Mouse (Mus musculus): ENCODE measurements at regions not wholly inside any gene's neighbourhood (a gene's known extent, or its start where the extent isn't known, plus 50 kb on each side); places are given as distances from the start of the nearest gene placed in this dataset.

DNA sequence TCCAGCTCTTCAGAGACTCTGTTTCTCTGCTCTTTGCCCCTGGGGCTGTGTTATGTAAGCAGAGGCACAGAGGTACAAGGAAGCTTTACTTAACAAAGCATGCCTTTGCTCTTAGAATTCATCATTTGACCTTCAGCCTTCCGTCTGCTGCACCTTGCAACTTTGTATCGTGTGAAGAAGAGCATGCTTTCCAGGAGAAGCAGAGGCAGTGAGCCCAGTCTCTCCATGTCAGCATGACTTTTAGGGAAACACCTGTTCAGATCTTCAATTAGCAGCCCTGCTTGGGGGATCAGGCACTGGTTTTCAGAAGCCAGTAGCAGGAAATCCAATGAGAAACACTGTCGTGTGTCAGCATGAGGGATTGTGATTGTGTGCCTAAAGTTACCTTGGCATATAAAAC, 226.7 kb downstream of the Abcc12 start:
- no peak for DNase-seq

DNA sequence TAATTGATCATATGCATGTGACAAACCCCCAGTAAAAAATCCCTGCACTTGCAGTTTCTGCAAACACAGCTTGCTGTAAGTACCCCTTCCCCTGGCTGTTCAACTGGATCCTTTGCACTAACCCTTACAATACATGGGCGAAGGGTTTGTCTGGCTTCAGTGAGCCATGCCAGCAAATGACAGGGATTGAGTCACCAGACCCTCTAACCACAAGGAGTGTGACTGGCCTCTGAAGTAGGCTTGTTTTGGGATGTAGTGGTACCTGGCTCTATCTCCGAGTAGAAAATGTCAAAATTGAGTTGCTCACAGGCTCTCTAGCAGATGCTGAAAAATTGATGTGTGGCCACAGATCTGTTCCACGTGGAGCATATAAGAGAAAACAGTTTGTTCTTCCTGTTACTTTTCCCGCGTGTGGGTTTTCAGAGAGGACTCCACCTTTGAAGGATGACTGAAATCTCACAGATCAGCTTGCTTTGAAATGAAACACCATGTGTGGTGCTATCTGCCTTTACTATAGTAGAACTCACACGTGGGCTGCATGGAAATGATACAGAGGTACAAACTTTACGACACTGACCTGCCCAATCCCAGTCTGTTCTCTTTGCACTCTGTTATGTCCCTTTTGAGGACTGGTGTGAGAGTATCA, 228.8 kb downstream of the Abcc12 start:
- DNase-seq = no peak

DNA sequence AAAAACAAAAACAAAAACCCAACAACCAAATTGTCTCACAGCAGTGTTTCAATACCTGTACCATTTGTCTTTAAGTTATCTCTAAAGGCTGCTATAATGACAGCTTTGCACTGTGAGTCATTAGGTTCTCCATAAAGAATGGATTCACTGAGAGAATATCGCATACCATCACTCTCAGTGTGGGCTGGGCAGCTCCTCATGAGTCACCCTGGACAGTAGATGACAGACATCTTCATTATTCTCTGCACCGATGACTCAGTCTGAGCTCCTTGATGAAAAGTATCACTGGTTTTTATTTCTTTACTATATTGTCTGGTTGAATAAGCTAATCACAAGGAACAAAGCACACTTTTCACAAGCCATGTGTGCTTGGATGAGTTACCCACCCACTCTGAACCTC, 230.4 kb downstream of the Abcc12 start:
- DNase-seq = no peak

DNA sequence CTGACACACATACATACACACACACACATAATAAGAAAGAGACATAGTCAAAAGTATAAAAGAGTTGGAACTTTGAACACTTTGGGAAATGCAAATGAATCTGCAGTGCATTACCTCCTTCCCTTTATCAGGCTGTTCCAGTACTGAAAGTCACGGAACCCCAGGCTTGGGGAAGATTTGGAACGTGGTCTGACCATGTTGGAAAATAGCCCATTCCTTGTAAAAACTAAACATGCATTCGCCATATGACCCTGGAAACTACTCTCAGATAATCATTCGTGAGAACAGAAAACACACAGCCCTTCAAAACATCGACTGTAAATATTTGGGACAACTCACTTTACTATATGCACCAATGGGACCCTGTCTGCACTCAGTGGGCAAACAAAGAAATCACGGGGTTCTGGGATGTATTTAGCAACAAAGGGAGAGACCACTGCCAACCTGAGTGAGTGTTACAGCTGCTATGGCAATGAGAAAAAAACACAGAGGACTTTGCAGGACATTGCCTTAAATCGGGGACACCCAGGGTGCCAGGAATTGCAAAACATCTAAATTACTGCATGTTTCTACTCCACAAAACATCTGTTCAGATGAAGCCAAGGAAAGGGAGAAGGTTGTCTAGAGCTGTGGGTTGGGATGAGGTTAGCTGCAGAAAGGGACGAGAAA, 238.3 kb downstream of the Abcc12 start:
- peak in 1 of 2 experiments; percentile 3 for DNase-seq

DNA sequence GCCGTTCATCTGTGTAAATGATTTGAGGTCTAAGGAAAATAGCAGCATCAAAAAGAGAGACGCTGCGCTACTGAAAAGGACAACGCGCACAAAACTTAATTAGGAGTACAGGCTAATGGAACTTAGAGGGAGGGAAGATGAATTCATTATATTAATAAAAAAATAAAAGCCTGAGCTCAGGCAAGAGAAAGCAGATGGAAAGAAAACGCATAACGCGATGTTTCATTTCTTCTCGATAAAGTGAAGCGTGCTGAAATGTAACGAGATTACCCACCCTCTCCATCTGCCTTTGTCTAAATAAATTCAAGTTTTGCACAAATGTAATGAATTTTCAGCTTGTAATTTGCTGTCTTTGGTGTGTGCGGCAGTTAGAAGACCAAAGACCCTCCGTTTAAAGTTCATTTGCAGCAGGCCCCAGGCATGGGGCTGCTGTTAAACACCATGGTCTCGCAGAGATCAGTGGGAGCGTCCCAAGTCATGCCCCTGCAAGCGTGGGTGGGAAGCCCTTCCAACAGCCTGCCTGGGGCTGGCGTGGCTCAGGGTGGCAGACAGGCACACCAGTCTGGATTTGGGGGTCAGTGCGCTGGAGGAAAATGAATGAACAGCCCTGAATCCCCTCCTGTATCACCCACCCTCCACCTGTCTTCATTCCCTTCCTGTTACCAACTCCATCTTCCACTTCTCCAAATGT, 241.8 kb downstream of the Abcc12 start:
- no peak for DNase-seq

DNA sequence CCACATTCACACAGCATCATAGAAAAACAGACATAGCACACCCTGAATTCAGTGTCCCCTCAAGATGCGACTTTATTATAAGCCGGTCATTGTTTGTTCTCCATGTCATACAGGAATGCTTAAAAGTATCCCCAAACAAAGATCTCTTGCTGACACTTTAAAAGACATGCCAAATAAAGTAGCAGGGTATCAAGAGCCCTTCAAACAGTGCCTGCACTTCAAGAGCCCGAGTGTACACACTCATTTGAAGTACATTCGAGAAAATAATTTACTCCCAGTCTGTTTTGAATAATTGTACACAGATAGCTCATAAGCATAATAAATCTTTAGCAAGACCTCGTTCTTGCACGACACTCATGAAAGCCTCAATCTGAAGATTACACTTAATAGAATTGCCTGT, 249.1 kb downstream of the Abcc12 start:
- DNase-seq = no peak

DNA sequence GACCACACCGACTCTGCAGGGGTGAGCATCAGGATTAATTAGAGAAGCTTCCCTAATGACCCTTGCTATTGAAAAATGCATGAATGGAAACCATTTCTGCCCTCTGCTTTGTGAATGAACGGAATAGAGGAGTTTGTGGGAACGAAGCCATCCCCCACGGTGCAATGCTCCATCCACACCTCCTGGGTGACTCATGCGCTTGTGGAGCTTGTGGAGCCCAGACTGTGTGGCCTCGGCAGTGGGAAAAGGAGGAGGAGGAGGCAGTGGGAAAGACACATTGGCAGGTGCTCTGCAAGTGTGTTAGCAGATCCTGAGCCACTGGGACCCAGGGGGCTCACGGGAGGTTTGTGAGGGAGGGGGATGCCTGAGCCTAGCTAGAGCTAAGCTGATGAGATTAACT, 251.9 kb downstream of the Abcc12 start:
- DNase-seq = no peak

DNA sequence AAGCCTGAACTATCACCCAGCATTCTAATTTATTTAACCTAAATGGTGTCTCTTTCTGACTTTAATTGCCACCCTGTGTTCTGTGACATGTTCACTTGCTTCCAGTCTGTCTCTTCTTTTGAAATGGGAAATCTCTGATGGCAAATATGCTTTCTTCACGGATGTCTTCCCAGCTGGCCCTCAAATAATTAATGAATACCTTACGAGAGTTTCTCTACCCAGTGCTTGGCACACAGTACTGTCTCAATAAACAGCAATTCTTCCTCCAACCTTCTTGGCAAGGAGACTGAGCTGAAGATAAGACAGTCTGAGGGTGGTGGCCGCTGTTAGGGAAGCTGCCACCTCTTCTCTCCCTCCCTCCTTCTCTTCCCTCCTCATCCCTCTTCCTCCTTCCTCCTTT, 252.5 kb downstream of the Abcc12 start:
- DNase-seq = no peak

DNA sequence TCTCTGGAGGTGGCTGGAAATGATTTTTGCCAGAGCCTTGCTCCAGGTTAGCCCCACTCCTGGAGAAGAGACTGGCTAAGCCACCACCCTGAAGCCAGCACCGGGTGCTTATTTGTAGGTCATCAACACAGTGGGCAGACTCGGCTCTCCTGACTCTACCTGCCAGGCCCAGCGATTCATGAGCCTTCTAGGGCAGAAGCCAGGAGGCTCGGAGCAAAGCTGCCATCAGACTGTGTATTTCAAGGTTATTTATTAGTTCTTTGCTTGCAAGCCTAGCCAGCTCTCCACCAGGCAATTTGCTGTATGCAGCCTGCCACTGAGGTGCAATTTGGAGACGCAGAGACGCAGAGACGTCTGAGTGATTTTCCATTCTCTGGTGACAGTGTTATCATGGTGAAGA, 255.4 kb downstream of the Abcc12 start:
- no peak for DNase-seq

DNA sequence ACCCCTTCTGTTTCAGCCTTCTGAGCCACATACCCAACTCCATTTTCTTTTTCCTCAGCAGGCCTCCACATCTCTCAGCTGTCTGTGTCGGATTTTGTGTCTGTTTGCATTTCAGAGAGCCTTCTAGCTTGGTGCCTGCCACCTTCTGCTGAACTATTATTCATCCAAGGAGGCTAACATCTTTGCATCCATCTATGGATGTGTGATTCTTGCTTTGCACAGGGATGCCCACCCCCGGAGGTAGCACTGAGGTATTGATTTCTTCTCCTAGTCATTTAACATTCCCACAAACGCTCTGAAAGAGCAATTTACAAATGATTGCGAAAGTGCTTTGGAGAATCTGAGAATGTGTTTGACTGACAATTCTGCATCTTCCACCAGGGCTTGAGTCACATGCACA, 255.9 kb downstream of the Abcc12 start:
- no peak for DNase-seq

DNA sequence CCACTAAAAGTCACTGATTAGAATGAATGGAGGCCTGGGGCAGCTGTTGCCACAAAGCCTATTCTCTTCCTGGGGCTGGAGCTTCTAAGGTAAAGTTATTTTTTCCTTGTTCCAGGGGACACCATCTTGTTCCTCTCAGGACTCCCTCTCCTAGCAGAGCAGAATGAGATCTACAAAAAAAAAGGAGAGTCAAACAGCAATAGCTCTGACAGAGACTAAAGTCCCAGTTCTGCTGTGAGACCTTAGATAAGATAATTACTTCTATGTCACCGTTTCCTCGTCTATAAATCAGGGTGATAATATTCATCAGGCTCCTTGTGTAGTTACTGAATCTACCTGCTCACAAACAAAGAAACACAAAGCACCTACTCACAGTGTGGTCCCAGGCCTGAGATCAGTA, 256.7 kb downstream of the Abcc12 start:
- no peak for DNase-seq

DNA sequence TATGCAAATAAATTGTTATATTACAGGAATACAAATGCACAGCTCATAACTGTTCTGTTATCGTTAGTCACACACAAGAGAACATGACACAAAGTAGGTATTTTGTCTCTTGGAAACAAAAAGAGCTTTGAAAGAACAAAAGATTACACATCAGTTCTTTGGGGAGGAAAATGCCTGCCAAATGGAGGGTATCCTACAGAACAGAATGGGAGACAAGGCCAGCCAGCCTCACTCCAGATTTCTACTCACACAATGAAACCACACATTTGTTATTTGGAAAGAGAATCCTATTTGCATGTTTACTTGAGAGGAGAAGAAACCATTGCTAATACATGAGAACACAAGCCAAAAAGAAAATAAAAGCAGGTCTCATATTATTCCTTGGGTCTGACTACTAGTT, 258.0 kb downstream of the Abcc12 start:
- DNase-seq = no peak

DNA sequence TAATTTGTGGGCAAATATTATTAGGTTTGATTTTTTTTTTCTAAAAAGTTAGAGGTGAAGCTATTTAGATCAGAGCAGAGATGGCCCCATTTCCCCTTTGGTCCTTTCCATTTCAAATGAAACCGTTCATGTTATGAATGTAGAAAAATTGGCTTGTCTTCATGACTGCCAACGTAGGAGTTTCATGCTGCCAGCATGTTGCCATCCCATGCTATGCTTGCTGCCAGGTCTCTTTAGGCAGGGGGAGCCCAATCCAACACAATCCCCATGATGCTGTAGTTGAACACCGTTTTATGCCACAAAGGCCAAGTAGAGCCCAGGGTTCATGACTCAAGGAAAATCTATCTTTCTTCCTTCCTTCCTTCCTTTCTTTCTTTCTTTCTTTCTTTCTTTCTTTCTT, 259.5 kb downstream of the Abcc12 start:
- no peak for DNase-seq

DNA sequence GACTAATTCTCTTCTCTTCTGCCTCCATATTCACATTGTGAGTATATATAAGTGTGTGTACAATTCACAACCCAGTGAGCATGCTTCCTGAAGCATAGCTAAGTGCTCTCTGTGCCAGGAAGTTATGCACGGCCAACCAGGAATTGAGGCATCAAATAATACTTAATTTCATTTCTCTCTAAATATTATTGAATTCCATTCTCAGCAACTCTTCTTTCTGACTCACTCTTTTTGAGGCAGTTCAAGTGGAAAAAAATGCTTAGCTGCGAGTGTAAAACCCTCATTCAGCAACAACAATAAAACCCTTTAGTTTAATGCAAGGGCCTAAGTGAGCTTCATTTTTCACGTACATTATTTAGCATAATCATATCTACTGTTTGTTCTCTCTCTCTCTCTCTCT, 262.0 kb downstream of the Abcc12 start:
- no peak for DNase-seq

DNA sequence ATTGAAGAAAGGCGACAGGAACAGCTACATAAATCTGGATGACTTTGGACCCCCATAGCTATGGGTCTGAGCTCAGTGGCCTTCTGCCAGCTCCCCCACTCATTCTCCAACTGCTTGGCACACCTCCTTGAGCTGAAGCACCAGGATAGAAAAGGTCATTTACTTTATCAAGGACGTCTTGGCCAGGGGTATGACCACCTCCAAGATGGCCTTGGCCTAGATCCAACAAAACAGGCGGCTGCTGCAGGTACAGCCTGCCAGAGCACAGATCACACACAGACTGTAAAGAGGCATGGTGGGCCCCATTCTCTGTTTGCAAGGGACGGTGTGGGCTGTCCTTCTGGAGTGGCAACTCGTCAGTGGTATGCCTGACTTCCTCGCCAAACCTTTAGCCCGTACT, 264.2 kb downstream of the Abcc12 start:
- no peak for DNase-seq

DNA sequence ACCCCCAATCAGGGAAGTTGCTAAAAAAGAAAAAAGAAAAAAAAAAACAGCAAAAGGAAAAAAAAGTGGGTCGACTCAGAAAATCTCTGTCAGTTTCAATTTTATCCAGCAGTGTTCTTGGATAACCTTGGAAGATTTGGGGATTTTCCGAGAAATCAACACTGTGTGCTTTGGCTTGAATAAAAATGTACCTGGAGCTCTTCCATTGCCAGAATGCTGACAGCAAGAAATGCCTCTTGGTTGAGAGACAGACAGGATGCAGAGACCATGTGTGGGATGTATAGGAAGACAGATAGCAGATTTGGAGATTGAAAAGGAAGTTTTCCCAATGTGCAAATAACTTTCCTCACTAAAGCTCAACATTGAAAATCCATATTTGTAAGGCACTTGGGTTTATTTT, 271.0 kb downstream of the Abcc12 start:
- DNase-seq = no peak

DNA sequence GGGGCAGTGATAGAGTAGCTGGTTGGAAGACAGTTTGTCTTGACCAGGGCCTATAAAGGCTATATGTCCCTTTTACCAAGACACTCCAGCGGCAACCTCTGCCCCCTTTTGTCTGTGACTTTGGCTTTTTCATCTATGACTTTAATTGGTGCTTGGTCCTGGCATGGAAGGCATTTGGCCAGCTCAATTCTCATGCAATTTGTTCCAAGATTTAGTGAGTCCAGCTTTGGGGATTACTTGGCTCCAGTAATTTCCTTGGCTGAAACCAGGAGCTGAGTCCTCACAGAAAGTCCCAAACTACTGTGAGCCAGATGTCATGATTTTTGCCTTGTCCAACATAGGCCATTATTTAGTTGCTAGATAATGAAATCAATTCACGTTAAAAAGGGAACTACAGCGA, 273.1 kb downstream of the Abcc12 start:
- no peak for DNase-seq

DNA sequence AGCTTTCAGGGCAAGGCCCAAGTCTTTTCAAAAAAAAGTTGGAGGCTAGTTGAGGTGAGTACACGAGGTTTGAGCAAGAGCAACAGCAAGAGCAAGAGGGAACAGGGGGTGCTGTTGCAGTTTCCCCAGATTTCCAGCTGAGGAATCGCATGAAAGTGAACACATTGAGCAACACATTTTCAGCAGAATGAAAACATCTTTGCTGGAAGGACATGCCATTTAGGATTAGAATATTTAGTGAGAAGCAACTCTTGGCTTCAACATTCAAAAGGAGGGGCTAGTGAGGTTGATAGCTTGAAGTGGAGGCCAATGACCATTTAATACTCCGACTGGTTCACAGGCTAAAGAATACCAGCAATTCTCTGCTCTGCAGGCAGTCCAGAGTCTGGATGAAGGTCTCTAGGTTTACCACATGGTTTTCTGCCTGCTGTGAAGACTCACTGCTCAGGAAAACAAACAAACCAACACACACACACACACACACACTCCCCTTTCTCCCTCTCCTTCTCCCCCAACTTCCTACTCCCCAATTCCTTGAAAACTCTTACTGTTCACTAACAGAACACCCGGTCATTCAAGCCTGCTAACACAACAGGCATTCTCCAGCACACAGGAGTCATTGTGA, 278.5 kb downstream of the Abcc12 start:
- DNase-seq = no peak

DNA sequence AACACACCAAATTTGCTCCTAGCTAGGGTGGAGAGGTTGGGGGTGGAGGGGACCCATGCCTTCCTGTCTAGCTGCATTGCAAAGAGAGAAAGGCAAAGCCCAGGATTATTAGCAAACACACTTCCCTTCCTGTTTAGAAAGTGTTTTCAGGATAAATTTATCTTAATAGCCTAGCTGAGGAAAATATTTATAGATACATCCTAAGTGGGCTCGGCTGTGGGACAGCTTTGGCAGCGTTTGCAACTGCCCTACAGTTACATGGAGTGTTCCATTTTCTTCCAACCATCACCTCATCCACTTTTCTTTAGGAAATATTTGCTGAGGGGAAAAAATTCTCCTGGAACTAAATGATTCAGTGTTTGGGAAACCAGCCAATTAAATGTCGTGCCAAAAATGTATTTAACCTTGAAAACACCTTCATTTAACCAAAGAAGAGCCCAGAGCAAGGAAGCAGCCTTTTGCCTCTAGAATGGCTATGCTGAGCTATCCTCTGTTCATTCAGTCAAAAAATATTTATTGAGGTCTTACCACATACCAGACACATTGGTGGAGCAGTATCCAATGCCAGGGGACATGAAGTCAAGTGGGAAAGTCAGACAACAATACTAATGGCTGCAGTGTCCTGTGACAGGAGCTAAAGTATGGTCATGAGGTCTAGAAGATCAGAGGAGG, 291.6 kb downstream of the Abcc12 start:
- DNase-seq = no peak

DNA sequence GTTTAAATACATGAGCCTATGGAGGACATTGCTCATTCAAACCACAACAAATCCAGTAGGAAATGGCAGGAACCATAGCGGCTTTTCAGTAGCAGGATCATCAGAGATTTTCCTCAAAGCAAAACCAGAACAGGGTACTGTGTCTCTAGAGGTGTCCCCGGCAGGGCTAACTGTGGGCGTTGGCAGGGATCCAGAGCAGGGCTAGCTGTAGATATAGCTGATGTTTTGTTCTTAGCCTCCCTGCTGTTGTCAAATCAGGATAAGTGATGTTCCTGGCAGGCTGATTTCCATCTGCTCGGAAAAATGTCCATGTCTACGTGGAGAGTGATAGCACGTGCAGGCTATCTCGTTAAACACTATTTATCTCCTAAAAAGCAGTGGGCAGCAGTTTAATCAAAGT, 297.6 kb downstream of the Abcc12 start:
- DNase-seq = no peak

DNA sequence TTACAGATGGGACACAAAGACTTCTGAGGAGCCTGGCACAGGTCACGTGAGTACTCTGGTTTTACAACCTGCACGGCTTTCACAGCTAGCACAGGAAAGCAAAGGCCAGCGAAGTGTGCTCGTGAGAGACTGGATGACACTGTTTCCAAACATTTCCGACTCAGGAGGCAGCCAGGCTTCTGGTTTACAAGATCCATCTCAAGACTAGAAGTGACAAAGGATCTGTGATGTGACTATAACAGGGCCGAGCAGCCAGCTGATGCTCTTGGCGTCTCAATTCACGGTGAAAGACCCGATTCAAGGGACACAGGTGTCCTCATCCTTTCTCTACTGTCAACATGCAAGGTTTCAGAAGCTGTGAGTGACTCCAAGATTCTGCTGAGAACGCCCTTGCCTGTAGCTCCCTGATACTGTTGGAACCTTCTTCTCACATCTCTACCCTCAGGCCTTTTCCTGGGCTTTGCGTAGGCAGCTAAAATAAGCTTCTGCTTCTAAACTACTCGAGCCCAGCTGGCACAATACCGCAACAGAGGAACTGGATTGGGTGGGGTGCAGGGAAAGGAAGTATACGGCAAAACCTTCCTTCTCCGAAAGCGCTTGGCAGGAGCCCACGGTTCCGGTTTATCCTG, 300.3 kb downstream of the Abcc12 start:
- DNase-seq = peak; percentile 30 to 51

DNA sequence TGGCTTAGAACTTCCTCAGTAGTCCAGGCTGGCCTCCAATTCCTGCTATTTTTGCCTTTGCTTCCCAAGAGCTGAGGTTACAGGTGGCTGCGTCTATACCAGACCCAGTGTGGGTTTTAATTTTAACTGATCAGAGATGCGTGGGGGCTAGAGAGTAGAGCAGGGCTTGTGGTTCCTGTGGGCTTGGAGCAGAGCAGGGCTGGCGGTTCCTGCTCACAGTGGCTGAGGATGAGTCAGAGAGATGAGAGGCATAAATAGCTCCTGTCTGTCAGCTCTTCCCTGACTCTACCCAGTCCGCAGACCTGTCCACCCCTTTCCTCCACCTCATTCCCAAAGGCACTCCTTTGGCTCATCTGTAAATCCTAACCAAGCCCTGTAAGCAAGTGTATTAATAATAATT, 304.8 kb downstream of the Abcc12 start:
- no peak for DNase-seq

DNA sequence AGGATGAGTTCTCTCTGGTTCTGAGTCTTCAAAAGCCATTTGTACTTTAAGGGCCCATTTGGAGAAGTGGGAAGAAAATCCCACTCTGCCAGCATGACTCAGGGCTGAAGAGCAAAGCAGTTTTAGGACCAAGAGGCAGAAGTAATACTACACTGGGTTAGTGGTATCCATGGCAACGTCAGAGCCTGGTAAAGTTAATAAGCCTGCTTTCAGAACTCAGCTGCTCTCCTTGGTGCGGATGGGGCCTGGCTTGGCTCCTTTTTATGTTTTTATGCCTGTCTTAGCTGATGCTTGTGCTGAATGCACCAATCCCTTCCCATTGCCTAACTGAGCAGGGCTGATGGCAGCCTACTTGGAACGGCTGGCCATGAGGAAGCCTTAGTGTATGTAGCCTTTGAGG, 306.7 kb downstream of the Abcc12 start:
- no peak for DNase-seq
